Mouse (Mus musculus): ENCODE measurements around the gene Eif3i. TPM values are rescaled to one million over a fixed set of nuclear protein-coding genes. Genes with fewer than 3 reads are reported as not detected.

The Eif3i gene
- total and polyA plus RNA-seq, 3 experiments, result 446 to 753 (median 667) TPM

DNA sequence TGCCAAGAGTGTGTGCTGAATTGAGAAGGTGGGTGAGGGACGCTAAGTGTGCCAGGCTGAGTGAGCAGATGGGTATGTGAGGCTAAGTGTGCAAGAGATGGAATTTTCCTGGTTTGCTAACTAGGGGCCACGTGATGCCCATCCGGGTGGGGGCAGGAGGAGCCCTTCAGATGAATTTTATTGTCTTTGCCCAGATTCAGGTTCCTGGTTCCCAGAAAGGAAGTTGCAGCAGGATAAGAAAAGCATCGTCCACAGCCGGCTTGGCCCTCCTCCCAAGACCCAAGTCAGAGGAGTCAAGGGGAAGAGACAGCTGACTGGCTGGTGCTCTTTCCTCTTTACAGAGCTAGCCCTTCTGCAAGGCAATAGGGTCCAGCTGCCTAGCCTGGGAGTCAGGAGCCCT lies 22.0 kb downstream of the Eif3i start, which contains the start of gene Fam167b:
Gene Fam167b (minus strand): TSS at position 84 of the 400 bp plus-strand sequence.
- dilution Hi-C loops (cut with MboI; ENCODE audit: extremely low pct_ligation_motif_present, extremely low pct_unique_long_range_greater_than_20kb, low sequenced_read_pairs), result no loop called here
- in situ Hi-C loops (cut with MboI; ENCODE audit: low pct_ligation_motif_present, low pct_unique_long_range_greater_than_20kb, low sequenced_read_pairs), result no loop called here
- Histone ChIP-seq H3K27me3 (replicated peaks) (no peaks in the 10 kb centered on the region), H3K4me2 (ENCODE audit: insufficient read depth, low read depth, poor library complexity, severe bottlenecking) (peak within 1 kb of the TSS; percentile 58), H3K4me3 (replicated peaks in 1 of 3; ENCODE audit: low read depth in 2 of 3, low read length in 2 of 3, poor library complexity in 1 of 3) (peak within 1 kb of the TSS; percentile 5 to 44 (median 35)), H3K36me3 (replicated peaks in 1 of 2; ENCODE audit: control insufficient read depth in 1 of 2, insufficient read depth in 1 of 2, low read length in 1 of 2) (no peaks in the 10 kb centered on the region), H3K79me2 (replicated peaks; ENCODE audit: control insufficient read depth, extremely low read depth, insufficient read depth, poor library complexity, severe bottlenecking) (no peaks in the 10 kb centered on the region), H3K9me3 (replicated peaks; ENCODE audit: low read length) (no peaks in the 10 kb centered on the region), H3K4me1 (ENCODE audit: control insufficient read depth in 1 of 2, insufficient read depth in 2 of 2) (peaks cover 26 to 73% of the 10 kb centered on the region in 2 experiments), H3K27ac (ENCODE audit: insufficient read depth, low read depth) (peak within 1 kb of the TSS; percentile 48), H3K9ac (ENCODE audit: insufficient read depth, low read depth) (peak within 1 kb of the TSS; percentile 14; the same call in 1 of the 2 replicates)
- no peak for TF ChIP-seq JUND (conservative IDR thresholded peaks at IDR 0.05; ENCODE audit: low read depth, low read length)
- no peak for DNase-seq (ENCODE audit: extremely low read depth)

DNA sequence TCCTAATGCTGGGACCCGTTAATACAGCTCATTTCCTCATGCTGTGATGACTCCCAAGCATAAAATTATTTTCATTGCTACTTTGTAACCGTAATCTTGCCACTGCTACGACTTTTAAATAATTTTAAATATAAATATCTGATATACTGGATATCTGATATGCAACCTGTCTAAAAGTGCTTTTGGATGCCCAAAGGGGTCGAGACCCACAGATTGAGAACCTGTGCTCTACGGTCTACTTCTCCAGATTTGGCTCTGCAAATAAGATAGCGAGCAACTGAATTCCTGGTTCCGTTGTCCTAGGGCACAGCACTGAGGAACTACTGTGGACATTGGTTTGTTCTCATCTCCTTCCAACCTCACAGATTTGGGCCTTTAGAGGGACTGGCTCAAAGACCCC lies 22.8 kb downstream of the Eif3i start:
- TF ChIP-seq SIN3A (IDR thresholded peaks at IDR 0.05; ENCODE audit: low read length), result peak; percentile 47; the same call in 1 of the 2 replicates
- TF ChIP-seq ELF1 (IDR thresholded peaks at IDR 0.05; ENCODE audit: low read depth, low read length), result no peak
- TF ChIP-seq MXI1 (IDR thresholded peaks at IDR 0.05; ENCODE audit: low read depth, low read length), result peak; percentile 26; the same call in 1 of the 2 replicates
- TF ChIP-seq UBTF (IDR thresholded peaks at IDR 0.05; ENCODE audit: low read depth, low read length), result no peak
- peak; percentile 57 for TF ChIP-seq CHD2 (IDR thresholded peaks at IDR 0.05; ENCODE audit: low read length)
- TF ChIP-seq HCFC1 (IDR thresholded peaks at IDR 0.05; ENCODE audit: low read depth, low read length), result no peak
- Histone ChIP-seq H3K27me3 (replicated peaks) (no peaks in the 10 kb centered on the region), H3K27ac (ENCODE audit: insufficient read depth, low read depth) (no peak overlapping the region), H3K36me3 (replicated peaks in 1 of 2; ENCODE audit: control insufficient read depth in 1 of 2, insufficient read depth in 1 of 2, low read length in 1 of 2) (no peaks in the 10 kb centered on the region), H3K4me1 (ENCODE audit: control insufficient read depth in 1 of 2, insufficient read depth in 2 of 2) (peaks cover 34 to 79% of the 10 kb centered on the region in 2 experiments), H3K9ac (ENCODE audit: insufficient read depth, low read depth) (peak overlapping the region; percentile 14; the same call in 1 of the 2 replicates), H3K79me2 (replicated peaks; ENCODE audit: control insufficient read depth, extremely low read depth, insufficient read depth, poor library complexity, severe bottlenecking) (no peaks in the 10 kb centered on the region), H3K9me3 (replicated peaks; ENCODE audit: low read length) (no peaks in the 10 kb centered on the region), H3K4me3 (replicated peaks in 1 of 3; ENCODE audit: low read depth in 2 of 3, low read length in 2 of 3, poor library complexity in 1 of 3) (peak overlapping the region; percentile 5 to 44 (median 35)), H3K4me2 (ENCODE audit: insufficient read depth, low read depth, poor library complexity, severe bottlenecking) (peak overlapping the region; percentile 58)
- no peak for DNase-seq (ENCODE audit: extremely low read depth)
- in situ Hi-C loops (cut with MboI; ENCODE audit: low pct_ligation_motif_present, low pct_unique_long_range_greater_than_20kb, low sequenced_read_pairs) (no loop called here), dilution Hi-C loops (cut with MboI; ENCODE audit: extremely low pct_ligation_motif_present, extremely low pct_unique_long_range_greater_than_20kb, low sequenced_read_pairs) (no loop called here)

DNA sequence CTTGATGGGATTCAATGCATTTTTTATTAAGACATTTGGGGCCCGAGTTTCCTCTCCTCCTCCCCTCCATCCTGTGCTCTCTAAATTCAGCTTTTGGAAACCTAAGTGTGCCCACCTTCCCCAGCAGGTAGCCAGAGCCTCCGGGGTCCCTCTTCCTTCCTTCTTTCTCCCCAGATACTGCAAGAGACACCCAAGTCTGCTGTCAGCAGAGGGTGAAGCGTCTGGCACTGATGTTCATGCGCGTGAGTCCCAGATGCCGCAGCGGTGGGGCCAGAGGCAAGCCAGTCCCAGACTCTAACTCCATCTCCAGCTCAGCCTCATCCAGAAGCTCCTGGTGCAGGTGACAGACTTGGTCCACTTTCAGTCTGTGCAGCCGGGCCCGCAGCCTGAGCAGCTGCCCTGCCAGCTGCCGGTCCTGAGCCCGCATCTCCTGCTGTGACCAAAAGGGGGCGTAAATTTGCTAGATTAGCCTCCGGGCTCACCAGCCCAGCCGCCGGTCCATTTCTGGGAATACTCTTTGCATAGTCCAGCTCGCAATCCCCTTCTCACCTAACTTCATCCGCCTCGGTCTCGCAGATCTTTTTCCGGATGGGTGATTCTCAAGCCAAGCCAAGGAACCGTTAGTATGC lies 23.5 kb downstream of the Eif3i start:
- dilution Hi-C loops (cut with MboI; ENCODE audit: extremely low pct_ligation_motif_present, extremely low pct_unique_long_range_greater_than_20kb, low sequenced_read_pairs), result no loop called here
- H3K4me1 ChIP-seq (ENCODE audit: control insufficient read depth in 1 of 2, insufficient read depth in 2 of 2), result peaks cover 32 to 82% of the 10 kb centered on the region in 2 experiments
- peak overlapping the region; percentile 40 to 46 (median 44) for H3K4me3 ChIP-seq (replicated peaks in 1 of 3; ENCODE audit: low read depth in 2 of 3, low read length in 2 of 3, poor library complexity in 1 of 3)
- peak overlapping the region; percentile 77 for H3K4me2 ChIP-seq (ENCODE audit: insufficient read depth, low read depth, poor library complexity, severe bottlenecking)
- no peaks in the 10 kb centered on the region for H3K27me3 ChIP-seq (replicated peaks)
- H3K36me3 ChIP-seq (replicated peaks in 1 of 2; ENCODE audit: control insufficient read depth in 1 of 2, insufficient read depth in 1 of 2, low read length in 1 of 2), result no peaks in the 10 kb centered on the region
- in situ Hi-C loops (cut with MboI; ENCODE audit: low pct_ligation_motif_present, low pct_unique_long_range_greater_than_20kb, low sequenced_read_pairs), result no loop called here
- peak; percentile 73 for DNase-seq (ENCODE audit: extremely low read depth)
- no peaks in the 10 kb centered on the region for H3K79me2 ChIP-seq (replicated peaks; ENCODE audit: control insufficient read depth, extremely low read depth, insufficient read depth, poor library complexity, severe bottlenecking)
- no peaks in the 10 kb centered on the region for H3K9me3 ChIP-seq (replicated peaks; ENCODE audit: low read length)
- peak overlapping the region; percentile 37 for H3K9ac ChIP-seq (ENCODE audit: insufficient read depth, low read depth)
- H3K27ac ChIP-seq (ENCODE audit: insufficient read depth, low read depth), result peak overlapping the region; percentile 29
- no peak for TF ChIP-seq EP300 (IDR thresholded peaks at IDR 0.05; ENCODE audit: low read length)
- peak; percentile 51 for TF ChIP-seq IRF4 (IDR thresholded peaks at IDR 0.05; ENCODE audit: low read depth, low read length)
- peak; percentile 61; the same call in 1 of the 2 replicates for TF ChIP-seq MEF2A (IDR thresholded peaks at IDR 0.05; ENCODE audit: borderline replicate concordance, low read depth, low read length)
- 0 out of 2 replicates have a peak, but pooled peaks have one; percentile 1 for TF ChIP-seq ZC3H11A (IDR thresholded peaks at IDR 0.05; ENCODE audit: low read depth, low read length)
- TF ChIP-seq ZNF384 (IDR thresholded peaks at IDR 0.05; ENCODE audit: low read depth, low read length), result no peak
- TF ChIP-seq RAD21 (IDR thresholded peaks at IDR 0.05; ENCODE audit: low read depth, low read length), result peak; percentile 60
- peak; percentile 32; the same call in 1 of the 2 replicates for TF ChIP-seq NRF1 (IDR thresholded peaks at IDR 0.05; ENCODE audit: low read depth, low read length)
- TF ChIP-seq ELF1 (IDR thresholded peaks at IDR 0.05; ENCODE audit: low read depth, low read length), result no peak
- no peak for TF ChIP-seq CHD2 (IDR thresholded peaks at IDR 0.05; ENCODE audit: low read length)
- TF ChIP-seq TBP (conservative IDR thresholded peaks at IDR 0.05; ENCODE audit: low read depth, low read length), result no peak
- no peak for TF ChIP-seq JUND (conservative IDR thresholded peaks at IDR 0.05; ENCODE audit: low read depth, low read length)
- TF ChIP-seq MAX (IDR thresholded peaks at IDR 0.05; ENCODE audit: low read length), result no peak
- TF ChIP-seq MAFK (IDR thresholded peaks at IDR 0.05; ENCODE audit: insufficient replicate concordance, low read length), result no peak
- TF ChIP-seq KAT2A (IDR thresholded peaks at IDR 0.05; ENCODE audit: insufficient replicate concordance, low read length), result no peak
- TF ChIP-seq RCOR1 (conservative IDR thresholded peaks at IDR 0.05; ENCODE audit: low read depth, low read length), result no peak
- no peak for TF ChIP-seq POLR2A (IDR thresholded peaks at IDR 0.05; ENCODE audit: low read depth, low read length)
- no peak for TF ChIP-seq USF2 (conservative IDR thresholded peaks at IDR 0.05; ENCODE audit: low read depth, low read length)
- TF ChIP-seq BHLHE40 (IDR thresholded peaks at IDR 0.05; ENCODE audit: low read depth, low read length), result no peak; the same call in 1 of the 2 replicates
- TF ChIP-seq PAX5 (IDR thresholded peaks at IDR 0.05; ENCODE audit: low read length), result no peak
- no peak for TF ChIP-seq ZKSCAN1 (IDR thresholded peaks at IDR 0.05; ENCODE audit: borderline replicate concordance, low read depth, low read length)

Measured in CH12.LX (cell line).